Mouse (Mus musculus): ENCODE measurements at regions not wholly inside any gene's neighbourhood (a gene's known extent, or its start where the extent isn't known, plus 50 kb on each side); places are given as distances from the start of the nearest gene placed in this dataset.

DNA sequence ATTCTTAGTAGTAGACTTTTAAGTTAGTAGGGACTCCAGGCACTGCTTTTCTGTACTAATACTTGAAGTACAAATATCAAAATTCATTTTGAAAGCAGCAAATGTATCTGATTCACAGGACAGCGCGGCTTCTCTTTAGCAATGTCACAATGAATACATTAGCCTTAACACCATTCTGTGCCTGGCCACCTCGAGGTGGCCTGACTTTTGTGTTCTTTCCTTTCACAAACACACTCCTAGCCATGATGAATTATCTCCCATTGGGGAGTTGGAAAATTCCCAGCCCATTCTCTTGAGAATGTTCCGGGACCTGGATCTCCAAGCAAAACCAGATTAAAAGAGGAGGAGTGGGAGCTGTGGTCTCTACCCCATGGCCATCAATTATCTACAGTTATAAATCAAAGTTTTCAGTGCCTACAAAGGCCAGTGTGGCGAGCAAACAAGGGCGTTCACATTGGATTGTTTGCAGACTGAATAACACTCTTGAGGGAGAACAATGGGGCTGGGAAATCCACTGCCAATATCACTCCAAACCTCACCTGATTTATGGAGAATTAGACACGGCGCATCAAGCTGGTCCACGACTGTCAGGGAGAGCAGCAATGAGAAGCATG lies 82.7 kb upstream of the Rarb start:
- DNase-seq (ENCODE audit: low read depth), result no peak

DNA sequence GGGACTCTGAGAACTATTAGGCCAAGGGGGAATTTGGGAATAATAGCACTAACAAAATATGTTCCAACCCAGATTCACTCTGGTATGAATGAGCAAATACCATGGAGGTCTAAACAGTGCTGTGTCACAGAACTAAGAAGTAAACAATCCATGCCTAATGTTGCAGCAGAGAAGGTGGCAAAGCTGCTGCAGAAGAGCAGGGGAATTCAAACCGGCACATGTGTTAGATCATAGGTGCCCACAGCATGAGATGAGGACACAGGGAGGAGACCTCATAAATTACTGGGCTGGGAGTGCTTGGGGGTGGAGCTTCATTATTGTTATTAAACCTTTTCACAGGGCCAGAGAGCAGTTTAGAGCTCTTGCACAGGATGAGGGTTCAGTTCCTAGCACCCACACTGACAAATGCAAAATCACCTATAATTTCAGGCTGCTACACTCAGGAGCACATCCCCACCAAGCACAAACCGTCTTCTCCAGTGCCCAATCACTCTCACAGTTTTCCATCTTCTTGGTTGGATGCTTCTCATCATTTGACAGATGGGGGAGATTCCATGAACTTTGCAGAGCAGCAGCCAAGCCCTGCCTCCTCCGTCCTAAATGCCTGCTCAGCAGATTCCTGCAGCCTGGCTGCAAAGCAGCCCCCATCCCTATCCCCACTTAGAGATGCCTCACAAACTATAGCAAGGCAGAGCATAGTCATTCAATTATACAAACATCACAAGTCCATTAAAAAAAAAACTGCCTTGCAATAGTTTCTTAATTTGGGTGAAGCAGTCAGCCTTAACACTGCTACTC lies 79.0 kb upstream of the Rarb start:
- DNase-seq (ENCODE audit: low read depth), result no peak

DNA sequence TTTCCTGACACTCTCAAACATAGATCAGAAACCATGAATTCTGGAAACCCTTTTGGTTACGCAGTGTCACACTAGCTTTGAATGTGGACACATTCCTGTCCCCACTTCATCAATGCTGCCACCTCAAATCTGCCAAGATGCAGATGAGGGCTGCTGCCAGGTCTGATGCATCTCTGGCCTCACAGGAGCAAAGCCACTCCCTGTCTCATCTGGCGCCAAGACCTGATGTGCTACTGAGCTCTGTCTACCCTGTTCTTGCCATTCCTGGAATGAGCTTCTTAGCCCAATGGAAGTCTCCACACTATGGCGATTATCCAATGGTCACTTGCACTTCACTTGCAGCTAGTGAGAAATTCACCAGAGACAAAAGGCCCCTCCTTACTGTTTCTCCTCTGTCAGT lies 78.0 kb upstream of the Rarb start:
- no peak for DNase-seq (ENCODE audit: low read depth)

DNA sequence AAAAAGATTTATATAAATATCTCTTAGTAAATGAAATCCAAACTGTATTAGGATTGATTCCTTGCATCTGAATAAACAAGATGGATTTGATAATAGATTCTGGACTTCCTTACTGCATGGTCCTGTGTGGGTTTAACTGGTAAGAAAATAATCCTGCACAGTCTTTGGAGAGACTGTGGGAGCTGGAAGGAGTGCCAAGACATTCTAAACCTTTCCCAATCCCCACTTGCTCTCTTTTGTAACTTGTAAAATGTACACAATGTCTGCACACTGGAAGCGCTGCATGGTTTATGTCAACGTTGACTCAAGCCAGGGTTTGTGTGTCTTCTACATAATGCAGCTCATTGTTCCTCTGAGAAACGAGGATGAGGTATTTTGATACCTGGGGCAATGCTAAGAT lies 62.3 kb upstream of the Rarb start:
- no peak for DNase-seq (ENCODE audit: low read depth)

DNA sequence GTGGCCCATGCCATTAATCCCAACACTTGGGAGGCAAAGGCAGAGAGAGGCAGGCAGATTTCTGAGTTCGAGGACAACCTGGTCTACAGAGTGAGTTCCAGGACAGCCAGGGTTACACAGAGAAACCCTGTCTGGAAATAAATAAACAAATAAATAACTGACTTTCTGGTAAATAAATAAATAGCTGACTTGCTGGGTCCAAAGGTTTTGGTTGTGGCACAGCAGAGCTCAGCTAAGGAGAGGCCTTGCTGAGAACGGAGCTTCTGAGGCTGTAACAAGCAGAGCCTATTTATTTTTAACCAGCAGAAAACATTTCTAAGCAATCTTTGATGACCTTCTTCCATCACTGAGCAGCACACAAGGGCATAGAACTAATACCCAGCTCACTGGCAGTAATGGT lies 50.3 kb upstream of the Rarb start:
- DNase-seq (ENCODE audit: low read depth), result no peak
